ENCODE assay signal across 9 mouse cellular contexts in genomic region chr17:32483200-32483599, GRCm38 (mm10). TPM values are rescaled to one million over a fixed set of nuclear protein-coding genes. Genes with fewer than 3 reads are reported as not detected.
A peak's percentile ranks its signal among the peaks of the same experiment; 100 is the strongest.
DNase-seq lines count a peak whose midpoint lies in the region; ATAC-seq lines count a peak whose summit lies in the region.
"Had no signal": no experiment of that assay in that cellular context is flagged by ENCODE, and none has a peak within 500 bp of the region (broad histone marks: within the 10 kb centered on the region; RNA-seq: fewer than 3 reads in every experiment).

No protein-coding gene starts in this region.

- peak; percentile 55 for DNase-seq in NIH3T3 (ENCODE audit: low read depth)
- DNase-seq in cerebellum, adult 9-11 months: peak; percentile 94
- DNase-seq in frontal cortex, postnatal 14 days (ENCODE audit: low spot score in 2 of 2): peak; percentile 29 to 60
- peak; percentile 30 to 32 for DNase-seq in layer of hippocampus, postnatal 36 days
- DNase-seq in lung, postnatal 36 days: peak; percentile 89
- peak; percentile 32 for DNase-seq in right cerebral cortex, adult 18-20 months
- DNase-seq in urinary bladder, postnatal 14 days (ENCODE audit: low spot score): peak; percentile 86

- no peaks in the 10 kb centered on the region for H3K9me3 ChIP-seq in hindbrain, embryonic 13.5 days
- H3K9me3 ChIP-seq: megakaryocyte, embryonic 14.5 days had no signal

- H3K4me1 ChIP-seq in hindbrain, embryonic 13.5 days (replicated peaks): peaks cover 4% of the 10 kb centered on the region

- H3K27ac ChIP-seq in hindbrain, embryonic 13.5 days: peak overlapping the region; percentile 12; the same call in 1 of the 2 replicates

- ATAC-seq in hindbrain, embryonic 13.5 days (ENCODE audit: low FRiP score): peak; percentile 46; the same call in 1 of the 2 replicates

- 23% methylated on average over 18 of the region's 18 CpGs for WGBS in hindbrain, embryonic 13.5 days

- peak overlapping the region; percentile 50 for H3K4me2 ChIP-seq in hindbrain, embryonic 13.5 days

- H3K27me3 ChIP-seq in hindbrain, embryonic 13.5 days: peaks cover 35% of the 10 kb centered on the region; the same call in 1 of the 2 replicates

- peak overlapping the region; percentile 31 for H3K4me3 ChIP-seq in hindbrain, embryonic 13.5 days
- H3K4me3 ChIP-seq: megakaryocyte, embryonic 14.5 days had no signal

- peak overlapping the region; percentile 46; the same call in 1 of the 2 replicates for H3K9ac ChIP-seq in hindbrain, embryonic 13.5 days

- H3K36me3 ChIP-seq in hindbrain, embryonic 13.5 days: no peaks in the 10 kb centered on the region

RNA-seq across cellular contexts. Expression of gene Cyp4f17, which starts 22.6 kb away (rescaled TPM):
- 12.8 and 13.1 TPM in 2 replicates for polyA plus RNA-seq in hindbrain, embryonic 13.5 days (2015; fragmentation: Nextera tagmentation; extraction: Ambion mirVana)
- total RNA-seq in layer of hippocampus, postnatal 36 days (2021): 1 to 10 TPM; 4.6 to 5.0 TPM

RNA-seq across cellular contexts. Expression of gene Cyp4f39, which starts 30.7 kb away (rescaled TPM):
- 1.3 and 1.4 TPM in 2 replicates for polyA plus RNA-seq in hindbrain, embryonic 13.5 days (2015; fragmentation: Nextera tagmentation; extraction: Ambion mirVana)
- not detected for total RNA-seq in layer of hippocampus, postnatal 36 days (2021)

RNA-seq across cellular contexts. Expression of gene Cyp4f16, which starts 53.2 kb away (rescaled TPM):
- polyA plus RNA-seq in hindbrain, embryonic 13.5 days (2015; fragmentation: Nextera tagmentation; extraction: Ambion mirVana): 19.9 and 23.4 TPM in 2 replicates
- 1 to 10 TPM; 5.6 to 6.0 TPM for total RNA-seq in layer of hippocampus, postnatal 36 days (2021)

RNA-seq across cellular contexts. Expression of gene Pglyrp2, which starts 59.2 kb away (rescaled TPM):
- polyA plus RNA-seq in hindbrain, embryonic 13.5 days (2015; fragmentation: Nextera tagmentation; extraction: Ambion mirVana): 0.12 TPM in 1 of 2 replicates, not detected in the other
- not detected for total RNA-seq in layer of hippocampus, postnatal 36 days (2021)

Comparison
In these comparisons a context has a peak if more than half of its experiments do, and no peak if none do; other contexts are left out.
1. Peak in every context shown above with its lines: DNase-seq, ATAC-seq, H3K4me3 ChIP-seq and H3K27ac ChIP-seq.
2. DNase-seq: peak in every context shown above with its lines; median percentile 94 in cerebellum, adult 9-11 months; 89 in lung, postnatal 36 days; 86 in urinary bladder, postnatal 14 days; 55 in NIH3T3; 44 in frontal cortex, postnatal 14 days; 32 in right cerebral cortex, adult 18-20 months; 31 in layer of hippocampus, postnatal 36 days.